Mouse (Mus musculus): ENCODE measurements around the gene Bzw1.

GRCm38 (mm10) chr1:58344570-58344969, 48.1 kb upstream of the Bzw1 start:
- TF ChIP-seq CTCF (IDR thresholded peaks at IDR 0.05; ENCODE audit: extremely low read depth, insufficient read length, insufficient replicate concordance, low read depth, low read length) (no peak), POLR2A (IDR thresholded peaks at IDR 0.05; ENCODE audit: low read depth, low read length) (no peak)
